Mouse (Mus musculus): ENCODE measurements around the gene Anapc15-ps.

Gene Anapc15-ps

DNA sequence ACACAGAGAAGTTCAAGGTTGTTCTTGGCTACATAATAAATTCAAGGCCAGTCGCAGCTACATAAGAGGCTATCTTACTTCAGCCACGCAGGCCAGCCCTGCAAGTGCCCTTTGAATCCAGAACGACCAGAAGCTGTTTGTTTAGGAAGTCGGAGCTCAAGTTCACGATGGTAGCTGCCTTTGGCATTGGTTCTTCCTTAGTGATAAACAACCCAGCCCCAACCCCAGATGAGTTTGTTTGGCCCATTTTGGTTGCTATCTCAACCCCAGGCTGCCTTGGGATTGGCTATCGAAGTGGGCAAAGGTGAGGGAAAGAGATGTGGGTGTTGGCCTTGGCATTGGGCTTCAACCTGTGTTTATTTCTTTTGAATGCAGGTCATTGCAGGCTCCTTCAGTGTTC, 48.0 kb downstream of the Anapc15-ps start:
- no peak for DNase-seq

DNA sequence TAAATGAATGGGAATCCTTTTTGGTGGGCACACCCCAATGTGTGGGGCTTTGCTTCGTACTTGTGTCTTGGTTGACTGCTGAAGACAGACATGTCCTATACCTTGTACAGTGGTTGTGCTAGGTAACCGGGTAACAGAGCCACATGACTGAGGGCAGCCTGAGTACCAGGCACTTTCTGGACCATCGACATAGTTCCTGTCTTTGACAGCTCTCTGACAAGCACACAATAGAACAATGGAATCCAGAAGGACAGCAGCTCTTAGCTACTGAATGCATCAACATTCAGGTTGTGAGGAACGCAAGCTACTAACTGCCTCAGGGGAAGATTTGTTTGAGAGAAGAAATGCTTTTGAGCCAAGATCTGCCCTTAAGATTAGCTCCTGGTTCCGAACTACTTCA, 49.2 kb downstream of the Anapc15-ps start:
- DNase-seq = no peak

DNA sequence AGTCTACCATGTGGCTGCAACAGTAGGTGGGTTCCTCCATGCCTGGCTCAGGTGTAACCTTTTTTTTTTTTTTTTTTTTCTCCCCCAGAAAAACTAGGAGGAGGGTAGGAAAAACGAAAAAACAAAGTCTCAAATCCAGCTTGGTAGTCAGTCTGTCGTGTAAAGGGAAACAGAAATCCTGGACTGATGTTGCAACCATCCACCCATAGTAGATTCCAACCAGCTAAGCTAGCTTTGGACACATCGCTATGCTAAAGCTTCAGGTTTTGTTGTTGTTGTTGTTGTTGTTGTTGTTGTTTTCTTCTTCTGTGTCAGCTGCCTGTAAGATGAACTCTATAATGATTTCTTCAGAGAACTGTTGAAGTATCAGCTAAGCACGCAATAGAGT, 49.7 kb downstream of the Anapc15-ps start:
- DNase-seq = no peak

Data from thymus, postnatal 25 days (tissue).